Mouse (Mus musculus) liver, embryonic 15.5 days (tissue): ENCODE results near the gene Islr2. TPM values are rescaled to one million over a fixed set of nuclear protein-coding genes. Genes with fewer than 3 reads are reported as not detected.

Source experiments
- ATAC-seq: fragments of 200-750 bp; cut with Nextera tagmentation; 2 replicates; pipeline ENCODE4 v1.8.0; 2017; ENCODE audit warnings: moderate number of reproducible peaks, mild to moderate bottlenecking, moderate library complexity; ENCODE audit not compliant: insufficient read depth
- H3K27ac ChIP-seq: fragments of 300-500 bp; sonication (generic); replicated peaks from 2 replicates; pipeline ENCODE4 v1.5.1; 2015; ENCODE audit warnings: mild to moderate bottlenecking, inconsistent platforms
- H3K27me3 ChIP-seq: fragments of 300-500 bp; sonication (generic); 2 replicates; pipeline ENCODE4 v1.6.1; 2015; ENCODE audit warnings: mild to moderate bottlenecking, inconsistent platforms
- H3K36me3 ChIP-seq: fragments of 300-500 bp; sonication (generic); replicated peaks from 2 replicates; pipeline ENCODE4 v1.6.1; 2015; ENCODE audit warnings: moderate library complexity, mild to moderate bottlenecking, inconsistent platforms
- H3K4me1 ChIP-seq: fragments of 300-500 bp; sonication (generic); replicated peaks from 2 replicates; pipeline ENCODE4 v1.6.1; 2015; ENCODE audit warnings: inconsistent platforms
- H3K4me2 ChIP-seq: fragments of 300-500 bp; sonication (generic); 2 replicates; pipeline ENCODE4 v1.6.1; 2015; ENCODE audit warnings: moderate library complexity, mild to moderate bottlenecking, inconsistent platforms
- H3K4me3 ChIP-seq: fragments of 300-500 bp; sonication (generic); replicated peaks from 2 replicates; pipeline ENCODE4 v1.5.1; 2015; ENCODE audit warnings: mild to moderate bottlenecking, inconsistent platforms
- H3K9ac ChIP-seq: fragments of 300-500 bp; sonication (generic); 2 replicates; pipeline ENCODE4 v1.6.1; 2015; ENCODE audit warnings: moderate library complexity, mild to moderate bottlenecking, inconsistent platforms
- H3K9me3 ChIP-seq: fragments of 300-500 bp; sonication (generic); replicated peaks from 2 replicates; pipeline ENCODE4 v1.6.1; 2016; ENCODE audit warnings: inconsistent platforms
- WGBS: fragments of 180-500 bp; shearing (Covaris S2); methylation state at CpG from one replicate; pipeline ENCODE4 v1.1.7; 2015; ENCODE audit warnings: mixed read lengths; ENCODE audit not compliant: insufficient replicate concordance; 5-methylcytosine and 5-hydroxymethylcytosine counted together
- polyA plus RNA-seq: library from polyadenylated mRNA; unstranded; fragments of >200 nt; fragmentation: Nextera tagmentation; extraction: Ambion mirVana; gene quantifications from 2 replicates; pipeline ENCODE4 v1.2.1, GENCODE M21; 2015

Gene Islr2
- polyA plus RNA-seq, 1 experiment from 2014 or later: 0.05 TPM

GRCm38 (mm10) chr9:58201861-58202549, 2.1 kb downstream of the Islr2 start:
- ATAC-seq: no peak

GRCm38 (mm10) chr9:58201091-58201842, 2.9 kb downstream of the Islr2 start:
- H3K4me2 ChIP-seq: no peak overlapping the region
- WGBS: 3% methylated on average over 24 of the region's 24 CpGs
- no peaks in the 10 kb centered on the region for H3K36me3 ChIP-seq
- no peak overlapping the region for H3K4me3 ChIP-seq
- H3K4me1 ChIP-seq: peaks cover 11% of the 10 kb centered on the region
- ATAC-seq: no peak
- no peaks in the 10 kb centered on the region for H3K9me3 ChIP-seq
- no peak overlapping the region for H3K9ac ChIP-seq
- no peak overlapping the region for H3K27ac ChIP-seq
- H3K27me3 ChIP-seq: peaks cover 100% of the 10 kb centered on the region

More at GRCm38 (mm10) chr9:58201861-58202549, 2.1 kb downstream of the Islr2 start:
- no peak overlapping the region for H3K27ac ChIP-seq
- WGBS: 2% methylated on average over 37 of the region's 37 CpGs
- H3K9ac ChIP-seq: no peak overlapping the region
- H3K4me3 ChIP-seq: no peak overlapping the region
- no peak overlapping the region for H3K4me2 ChIP-seq
- H3K36me3 ChIP-seq: no peaks in the 10 kb centered on the region
- peaks cover 100% of the 10 kb centered on the region for H3K27me3 ChIP-seq
- no peaks in the 10 kb centered on the region for H3K9me3 ChIP-seq
- peaks cover 11% of the 10 kb centered on the region for H3K4me1 ChIP-seq

GRCm38 (mm10) chr9:58200270-58201090, 3.6 kb downstream of the Islr2 start:
- H3K4me1 ChIP-seq: peaks cover 11% of the 10 kb centered on the region
- ATAC-seq: no peak
- 6% methylated on average over 11 of the region's 11 CpGs for WGBS
- peaks cover 100% of the 10 kb centered on the region for H3K27me3 ChIP-seq
- H3K9ac ChIP-seq: no peak overlapping the region
- H3K9me3 ChIP-seq: no peaks in the 10 kb centered on the region
- H3K4me2 ChIP-seq: no peak overlapping the region
- no peak overlapping the region for H3K4me3 ChIP-seq
- H3K36me3 ChIP-seq: no peaks in the 10 kb centered on the region
- H3K27ac ChIP-seq: no peak overlapping the region

- no peak for ATAC-seq
- Histone ChIP-seq H3K4me3 (no peak overlapping the region), H3K4me2 (no peak overlapping the region), H3K4me1 (peaks cover 11% of the 10 kb centered on the region), H3K27me3 (peaks cover 100% of the 10 kb centered on the region), H3K9me3 (no peaks in the 10 kb centered on the region), H3K9ac (no peak overlapping the region), H3K36me3 (no peaks in the 10 kb centered on the region), H3K27ac (no peak overlapping the region)
- 2% methylated on average over 41 of the region's 41 CpGs for WGBS
These were observed 4.5 kb downstream of the Islr2 start for GRCm38 (mm10) chr9:58199381-58200269.

GRCm38 (mm10) chr9:58198801-58199371, 5.2 kb downstream of the Islr2 start:
- Histone ChIP-seq H3K9ac (no peak overlapping the region), H3K4me1 (peaks cover 9% of the 10 kb centered on the region), H3K27ac (no peak overlapping the region), H3K27me3 (peaks cover 100% of the 10 kb centered on the region), H3K4me2 (no peak overlapping the region), H3K9me3 (no peaks in the 10 kb centered on the region), H3K36me3 (no peaks in the 10 kb centered on the region), H3K4me3 (no peak overlapping the region)
- ATAC-seq: no peak
- WGBS: 5% methylated on average over 38 of the region's 38 CpGs

- WGBS: 2% methylated on average over 58 of the region's 58 CpGs
- no peak for ATAC-seq
- Histone ChIP-seq H3K27me3 (peaks cover 99% of the 10 kb centered on the region), H3K9me3 (no peaks in the 10 kb centered on the region), H3K9ac (no peak overlapping the region), H3K36me3 (no peaks in the 10 kb centered on the region), H3K4me1 (peaks cover 5% of the 10 kb centered on the region; the same call in 1 of the 2 replicates), H3K4me2 (peak overlapping the region; percentile 20; the same call in 1 of the 2 replicates), H3K27ac (no peak overlapping the region), H3K4me3 (no peak overlapping the region)
These were observed 6.1 kb downstream of the Islr2 start for GRCm38 (mm10) chr9:58197781-58198701.

GRCm38 (mm10) chr9:58196610-58197567, 7.2 kb downstream of the Islr2 start:
- Histone ChIP-seq H3K27ac (no peak overlapping the region), H3K9me3 (no peaks in the 10 kb centered on the region), H3K27me3 (peaks cover 89% of the 10 kb centered on the region), H3K9ac (no peak overlapping the region), H3K4me2 (peak overlapping the region; percentile 10; the same call in 1 of the 2 replicates), H3K4me1 (peaks cover 5% of the 10 kb centered on the region; the same call in 1 of the 2 replicates), H3K36me3 (no peaks in the 10 kb centered on the region), H3K4me3 (no peak overlapping the region)
- no peak for ATAC-seq
- WGBS: 3% methylated on average over 46 of the region's 46 CpGs

GRCm38 (mm10) chr9:58196141-58196540, 8.0 kb downstream of the Islr2 start:
- H3K4me2 ChIP-seq: peak overlapping the region; percentile 10; the same call in 1 of the 2 replicates
- WGBS: 4% methylated on average over 14 of the region's 14 CpGs
- no peak overlapping the region for H3K4me3 ChIP-seq

More at GRCm38 (mm10) chr9:58196141-58196540, 8.0 kb downstream of the Islr2 start:
- Histone ChIP-seq H3K4me1 (peaks cover 5% of the 10 kb centered on the region; the same call in 1 of the 2 replicates), H3K9ac (no peak overlapping the region), H3K27ac (no peak overlapping the region), H3K9me3 (no peaks in the 10 kb centered on the region), H3K27me3 (peaks cover 82% of the 10 kb centered on the region), H3K36me3 (no peaks in the 10 kb centered on the region)
- no peak for ATAC-seq
